Mouse (Mus musculus) spleen, postnatal 4 days (tissue): ENCODE measurements around the gene Cdk5rap1.

Source experiments
- DNase-seq, 2 experiments: peaks; one replicate each; pipeline ENCODE4 v3.0.0; 2022; ENCODE audit warnings: low spot score in 2 of 2

Cdk5rap1 gene

GRCm38 (mm10) chr2:154372842-154373500 lies at the start of gene Cdk5rap1:
Cdk5rap1 (minus strand) TSS chr2:154373010.
- no peak for DNase-seq

DNA sequence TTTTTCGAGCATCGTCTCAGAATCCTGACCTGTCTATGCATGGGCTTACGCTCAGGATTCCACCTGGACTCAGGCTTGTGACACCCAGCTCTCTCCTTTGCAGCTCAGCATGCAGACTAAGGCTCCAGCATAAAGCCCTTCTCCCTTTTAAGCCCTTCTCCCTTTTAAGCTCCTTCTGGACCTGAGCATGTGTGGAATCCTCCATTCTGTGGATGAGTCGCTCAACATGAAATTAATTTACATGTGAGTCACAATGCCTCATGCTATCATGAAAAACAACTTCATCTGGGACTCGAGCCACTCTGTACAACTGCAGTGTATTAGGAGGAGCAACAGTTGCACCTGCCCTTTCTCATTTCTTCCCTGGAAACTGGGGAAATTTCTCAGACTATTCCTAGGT lies 49.4 kb upstream of the Cdk5rap1 start:
- no peak for DNase-seq

GRCm38 (mm10) chr2:154420942-154421731 lies 48.3 kb upstream of the Cdk5rap1 start:
- no peak for DNase-seq

DNA sequence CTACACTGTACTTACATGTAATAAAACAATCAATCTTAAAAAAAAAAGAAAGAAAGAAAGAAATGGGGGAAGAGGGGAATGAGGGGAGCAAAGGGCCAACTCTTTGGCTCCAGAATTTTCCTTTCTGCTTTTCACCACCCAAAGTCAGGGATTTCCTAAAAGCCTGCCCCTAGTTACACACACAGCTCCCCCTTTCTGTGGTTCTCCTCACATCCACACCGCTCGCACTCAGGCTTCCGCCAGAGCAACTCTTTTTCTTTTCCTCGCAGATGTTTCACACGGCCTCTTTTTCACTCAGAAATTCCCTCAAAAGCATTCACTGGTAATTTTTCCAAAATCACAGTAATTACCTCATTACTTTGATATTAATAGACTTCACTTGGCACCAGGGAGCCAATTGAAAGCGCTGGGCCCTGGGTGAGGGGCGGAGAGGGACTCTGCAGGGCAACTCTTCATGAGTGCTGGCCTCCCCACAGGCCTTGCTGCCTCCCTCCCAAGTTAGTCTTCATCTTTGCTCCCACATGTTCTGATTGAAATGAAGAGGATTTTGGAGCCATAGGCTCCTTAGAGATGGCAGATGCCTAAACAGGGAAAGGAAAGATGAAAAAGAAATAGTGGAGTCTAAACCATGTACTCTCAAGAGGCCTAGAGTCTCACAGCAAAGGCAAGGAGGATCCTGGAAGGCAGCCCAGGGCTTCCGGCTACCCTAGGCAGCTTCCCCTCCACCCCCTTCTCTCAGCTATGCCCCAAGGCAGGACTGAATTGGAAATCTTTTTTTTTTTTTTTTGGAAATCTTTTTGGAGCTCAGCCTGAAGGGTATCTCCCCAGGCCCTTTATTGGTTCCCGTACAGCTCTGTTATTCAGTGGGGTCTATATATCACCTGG lies 47.1 kb upstream of the Cdk5rap1 start:
- DNase-seq, result no peak

- no peak for DNase-seq
Observed at GRCm38 (mm10) chr2:154418001-154418400, 45.2 kb upstream of the Cdk5rap1 start.

DNA sequence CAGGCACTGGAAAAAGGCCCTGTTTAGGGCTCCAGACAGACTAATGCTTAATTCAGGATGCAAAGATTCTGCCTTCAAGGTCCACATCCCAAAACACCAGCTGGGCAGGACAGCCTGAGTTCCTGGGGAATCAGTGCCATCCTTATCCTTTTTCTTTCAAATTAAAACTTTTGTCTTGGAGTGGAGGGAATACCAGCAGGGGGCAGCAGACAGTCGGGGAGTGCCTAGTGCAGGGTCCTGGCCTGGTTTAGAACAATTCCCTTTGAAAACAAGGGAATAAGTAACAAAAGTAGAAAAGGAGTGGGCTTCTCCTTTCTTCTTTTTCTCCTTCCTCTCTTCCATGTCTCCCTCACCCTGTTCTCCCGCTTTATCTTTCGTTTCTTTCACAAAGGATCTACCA lies 44.3 kb upstream of the Cdk5rap1 start:
- DNase-seq, result peak; percentile 61 to 89

GRCm38 (mm10) chr2:154412018-154412666 lies 39.3 kb upstream of the Cdk5rap1 start:
- no peak for DNase-seq

DNA sequence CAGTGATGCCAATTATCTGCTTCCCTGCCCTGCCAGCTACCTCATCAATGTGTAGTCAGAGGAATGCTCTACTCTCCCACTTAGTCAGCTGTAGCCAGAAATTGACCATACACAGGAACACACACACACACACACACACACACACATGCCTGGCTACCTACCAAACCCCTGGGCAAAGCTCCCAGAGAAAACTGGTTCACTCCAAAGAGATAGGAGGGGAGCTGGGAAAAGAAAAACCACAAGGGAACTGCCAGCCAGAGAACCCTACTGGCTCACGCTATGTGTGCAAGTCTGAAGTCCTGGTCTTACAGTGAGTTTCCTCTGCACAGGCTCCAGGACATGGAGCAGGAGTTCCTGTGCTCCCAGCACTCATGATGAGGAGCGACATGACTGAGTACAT lies 37.5 kb upstream of the Cdk5rap1 start:
- no peak for DNase-seq

DNA sequence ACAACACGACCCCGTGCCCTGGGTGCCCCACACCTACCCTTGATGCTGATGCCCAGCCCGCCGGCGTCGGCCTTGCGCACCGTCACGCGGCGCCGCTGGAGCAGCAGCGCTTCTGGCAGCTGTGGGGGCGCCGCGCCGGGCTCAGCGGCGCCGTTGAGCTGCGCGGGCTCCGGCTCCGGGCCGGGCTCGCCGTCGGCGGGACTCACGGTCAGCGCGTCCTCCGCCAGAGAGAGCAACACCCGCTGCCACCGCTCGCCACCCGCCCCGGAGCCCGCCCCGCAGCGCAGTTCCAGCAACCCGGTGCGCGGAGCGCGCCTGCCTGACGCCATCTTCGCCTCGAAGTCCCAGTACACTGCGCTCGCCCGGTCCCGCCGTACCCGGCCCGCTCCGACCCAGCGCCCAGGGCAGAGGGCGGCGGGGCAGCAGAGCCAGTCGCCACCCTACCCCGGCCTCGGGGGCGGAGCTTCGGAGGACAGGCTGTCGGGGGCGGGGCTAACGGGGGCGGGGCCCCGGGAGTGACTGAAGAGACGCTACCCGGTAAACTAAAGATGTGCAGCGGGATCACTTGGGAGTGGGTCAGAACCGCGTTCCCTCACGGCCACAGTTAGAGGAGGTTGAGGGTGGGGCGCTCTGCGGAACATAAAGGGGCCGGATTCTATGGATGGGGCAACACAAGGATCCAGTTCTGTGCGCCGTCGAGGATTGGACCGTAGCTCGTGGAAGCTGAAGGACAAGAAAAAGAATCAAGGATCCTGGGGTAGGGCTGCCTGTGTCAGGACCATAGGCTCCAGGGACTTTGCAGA lies 35.0 kb upstream of the Cdk5rap1 start, which contains the start of gene Snta1:
TSS of gene Snta1 (minus strand) at position 457 of the 803 bp plus-strand sequence.
- peak; percentile 79 to 90 for DNase-seq

DNA sequence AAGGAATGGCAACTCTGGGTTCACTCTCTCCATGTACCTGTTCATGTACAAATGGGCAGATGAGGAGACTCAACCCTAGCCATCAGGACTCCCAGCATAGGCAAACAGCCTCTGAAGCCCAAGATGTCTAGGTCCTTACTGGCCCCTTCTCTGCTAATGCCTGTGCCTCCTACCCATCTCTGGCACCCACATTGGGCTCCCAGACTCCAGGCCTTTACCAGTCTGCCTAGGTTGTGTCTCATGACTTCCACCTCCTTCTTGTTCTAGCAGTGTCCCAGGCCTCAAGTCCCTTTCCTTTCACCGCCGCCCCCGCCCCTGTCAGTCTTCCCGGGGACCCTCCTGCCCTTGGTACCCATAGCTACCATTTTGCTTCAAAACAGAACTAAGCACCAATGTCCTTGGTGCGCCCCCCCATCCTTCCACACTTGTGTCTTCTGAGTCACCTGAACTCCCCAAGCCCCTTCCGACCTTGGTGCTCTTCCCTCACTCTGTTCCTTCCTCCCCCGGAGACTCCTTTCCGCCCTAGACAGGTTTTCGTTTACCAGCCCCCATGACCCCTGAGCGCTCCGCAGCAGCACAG lies 34.3 kb upstream of the Cdk5rap1 start:
- DNase-seq, result no peak

- no peak for DNase-seq
Observed at GRCm38 (mm10) chr2:154405447-154405994, 32.7 kb upstream of the Cdk5rap1 start.

- DNase-seq, result no peak
Observed at GRCm38 (mm10) chr2:154402811-154403210, 30.0 kb upstream of the Cdk5rap1 start.

GRCm38 (mm10) chr2:154401976-154402375 lies 29.2 kb upstream of the Cdk5rap1 start:
- no peak for DNase-seq

- DNase-seq, result no peak
Observed at GRCm38 (mm10) chr2:154399325-154399724, 26.5 kb upstream of the Cdk5rap1 start.

GRCm38 (mm10) chr2:154398267-154398666 lies 25.5 kb upstream of the Cdk5rap1 start:
- no peak for DNase-seq

DNA sequence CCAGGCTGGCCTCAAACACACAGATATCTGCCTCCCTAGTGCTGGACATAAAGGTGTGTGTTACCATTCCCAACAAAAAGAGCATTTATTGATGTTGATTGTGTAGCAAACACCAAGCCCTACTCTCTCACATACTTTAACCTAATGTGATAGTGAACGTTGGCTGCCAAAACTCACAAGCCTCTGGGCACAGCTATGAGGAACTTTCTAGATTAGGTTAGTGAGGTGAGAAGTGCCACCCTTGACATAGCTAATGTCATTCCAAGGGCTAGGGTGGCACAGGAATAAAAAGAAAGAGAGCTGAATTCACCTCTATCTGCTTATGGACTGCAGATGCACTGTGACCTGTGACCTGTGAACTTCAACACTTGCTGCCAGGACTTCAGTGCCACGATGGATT lies 23.7 kb upstream of the Cdk5rap1 start:
- no peak for DNase-seq

GRCm38 (mm10) chr2:154394602-154395001 lies 21.8 kb upstream of the Cdk5rap1 start:
- no peak for DNase-seq

DNA sequence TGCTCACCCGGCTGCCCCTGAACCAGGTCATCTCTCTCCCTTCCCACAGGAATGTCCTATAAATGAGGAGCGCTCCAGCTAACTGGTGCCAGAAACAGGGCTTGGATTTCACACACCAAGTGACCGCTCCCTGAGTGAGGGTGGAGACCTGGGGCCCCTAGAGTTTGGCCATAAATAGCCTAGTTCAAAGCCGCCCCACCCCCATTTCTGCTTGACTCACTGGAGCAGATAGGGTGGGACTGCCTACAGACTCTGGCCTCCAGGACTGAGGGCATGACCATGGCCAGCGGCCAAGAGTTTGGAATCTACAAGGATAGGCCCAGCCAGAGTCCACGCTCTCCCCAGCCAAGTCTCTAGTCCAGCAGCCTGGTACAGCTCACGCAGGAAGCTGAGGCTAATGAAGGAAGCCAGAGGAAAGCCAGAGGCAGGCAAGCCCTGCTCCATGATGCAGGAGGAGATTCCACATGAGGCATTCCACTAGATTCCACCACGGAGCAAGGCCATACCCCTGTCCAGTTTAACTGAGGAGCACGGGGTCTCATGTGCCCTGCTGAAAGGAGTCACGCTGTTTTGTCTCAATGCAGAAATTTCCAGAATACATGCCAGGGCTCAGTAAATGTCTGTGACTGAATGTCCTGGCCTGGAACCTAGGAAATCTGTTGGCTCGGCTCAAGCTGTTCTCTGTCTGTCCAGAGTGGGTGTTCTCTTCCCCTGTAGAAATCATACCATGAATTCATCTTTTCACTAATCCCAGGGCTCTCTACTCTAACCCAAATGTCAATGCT lies 17.6 kb upstream of the Cdk5rap1 start:
- DNase-seq, result no peak

DNA sequence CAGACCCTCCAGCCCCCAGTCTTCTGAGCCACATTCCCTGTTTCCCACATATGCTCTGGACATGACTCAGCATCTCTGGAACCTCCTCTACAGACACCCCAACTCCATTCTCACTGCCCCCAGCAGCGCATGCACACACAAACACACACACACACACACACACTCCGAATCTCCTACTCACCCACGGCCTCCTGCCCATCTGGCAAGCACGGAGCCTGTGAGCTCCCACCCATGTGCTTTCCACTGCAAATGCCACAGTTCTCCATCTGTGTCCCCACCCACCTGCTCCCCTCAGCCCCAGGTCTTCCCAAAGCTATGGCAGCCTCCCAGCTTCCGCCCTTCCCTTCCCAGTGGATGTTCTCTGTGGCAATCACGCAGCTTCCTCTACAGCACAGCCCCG lies 6.3 kb upstream of the Cdk5rap1 start:
- no peak for DNase-seq
